Mouse (Mus musculus): ENCODE results near the gene Nt5e. TPM values are rescaled to one million over a fixed set of nuclear protein-coding genes. Genes with fewer than 3 reads are reported as not detected.

The Nt5e gene
- polyA plus RNA-seq, 1 experiment from 2014 or later, result 0.03 TPM

DNA sequence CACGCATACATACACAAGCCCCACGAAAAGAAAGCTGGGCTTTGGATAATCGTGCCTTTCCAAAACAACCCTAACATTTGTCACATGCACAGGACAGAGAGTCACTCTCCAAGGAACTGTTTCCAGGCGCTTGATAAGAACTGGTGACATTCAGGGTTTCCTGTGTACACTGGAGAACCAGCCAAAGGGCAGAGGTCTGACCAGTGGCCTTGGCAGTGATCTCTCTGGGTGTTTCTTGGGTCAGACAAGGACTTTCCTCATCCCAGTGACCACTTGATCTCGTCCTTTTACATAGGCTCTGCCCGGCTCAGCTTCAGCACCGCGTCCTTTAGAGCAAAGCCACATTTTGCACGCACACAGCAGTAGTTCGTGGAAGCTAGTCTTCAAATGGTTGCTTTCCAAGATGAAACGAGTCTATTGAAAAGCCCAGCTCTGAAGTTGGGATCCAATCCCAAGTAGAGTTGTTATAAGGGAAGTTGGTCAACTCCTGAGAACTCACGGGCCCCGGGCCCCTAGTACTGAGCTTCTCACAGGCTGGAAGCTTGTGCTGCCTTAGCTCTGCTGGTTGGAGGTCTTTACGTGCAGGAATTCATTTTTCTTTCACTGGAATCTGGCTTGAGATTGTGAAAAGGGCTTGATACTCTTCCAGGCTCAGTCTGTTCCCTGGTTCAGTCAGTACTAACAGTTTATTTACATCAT, 34.4 kb downstream of the Nt5e start:
- 80% methylated on average over 14 of the region's 14 CpGs for WGBS (ENCODE audit: missing documents)
- Histone ChIP-seq H3K4me3 (ENCODE audit: inconsistent target) (no peak overlapping the region), H3K36me3 (ENCODE audit: inconsistent target) (no peaks in the 10 kb centered on the region)

DNA sequence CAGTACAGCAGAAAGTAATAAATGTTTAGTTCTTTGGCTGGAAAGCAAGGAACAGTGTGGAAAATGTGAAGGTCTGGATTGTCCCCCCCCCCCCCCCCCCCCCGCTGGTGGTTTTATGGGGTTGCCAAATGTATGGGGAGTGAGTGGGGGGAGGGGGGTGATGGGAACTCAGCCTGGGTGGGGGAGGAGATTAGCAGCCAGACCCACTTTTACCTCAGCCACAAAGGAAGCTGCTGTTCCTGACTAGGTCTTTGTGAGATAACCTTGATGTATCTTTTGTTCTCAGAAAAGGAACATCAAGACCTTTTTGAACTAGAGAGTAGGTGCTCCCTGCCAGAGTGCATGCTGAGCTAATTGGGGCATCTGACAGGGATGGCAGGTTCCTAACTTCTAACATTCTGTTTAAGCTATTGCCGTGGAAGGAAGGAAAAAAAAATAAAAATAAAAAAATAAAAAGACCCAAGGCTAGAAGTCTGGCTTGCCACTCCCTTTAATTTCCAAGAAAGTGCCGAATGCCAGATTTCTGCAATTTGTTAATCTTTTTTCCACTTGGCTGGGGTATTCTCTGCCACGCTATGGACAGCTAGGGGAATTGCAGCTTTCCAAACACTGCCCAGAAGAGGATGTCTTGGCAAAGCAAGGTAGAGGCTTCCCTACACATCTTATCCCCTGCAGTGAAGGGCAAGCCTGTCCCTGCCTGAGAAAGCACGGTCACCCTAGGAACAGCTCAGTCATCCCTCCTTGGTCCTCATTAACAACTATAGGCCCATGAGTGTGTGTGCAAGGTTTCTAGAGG, 35.3 kb downstream of the Nt5e start:
- no peak overlapping the region for H3K4me3 ChIP-seq (ENCODE audit: inconsistent target)
- no peaks in the 10 kb centered on the region for H3K36me3 ChIP-seq (ENCODE audit: inconsistent target)
- H3K27ac ChIP-seq, result no peak overlapping the region
- no peaks in the 10 kb centered on the region for H3K79me2 ChIP-seq (ENCODE audit: inconsistent target)
- WGBS (ENCODE audit: missing documents), result 60% methylated on average over 4 of the region's 5 CpGs

More for the DNA sequence above, 34.4 kb downstream of the Nt5e start:
- Histone ChIP-seq H3K79me2 (ENCODE audit: inconsistent target) (no peaks in the 10 kb centered on the region), H3K27ac (no peak overlapping the region)

DNA sequence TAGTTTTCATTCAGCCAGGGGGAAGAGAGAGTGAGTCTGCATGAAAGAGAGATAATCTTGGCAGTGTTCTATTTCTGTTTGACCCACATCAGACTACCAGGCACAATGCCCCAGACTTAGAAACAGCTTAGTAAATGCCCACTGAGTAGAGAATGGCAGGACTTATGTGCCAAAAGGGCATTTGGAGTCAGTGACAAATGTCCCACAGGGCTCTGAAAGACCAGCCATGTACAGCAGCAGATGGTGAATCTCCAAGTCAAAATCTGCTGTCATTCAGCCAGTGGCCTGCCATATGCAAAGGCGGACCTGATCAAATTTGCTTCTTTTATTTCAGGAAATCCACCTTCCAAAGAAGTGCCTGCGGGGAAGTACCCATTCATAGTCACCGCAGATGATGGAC, 36.1 kb downstream of the Nt5e start:
- Histone ChIP-seq H3K79me2 (ENCODE audit: inconsistent target) (no peaks in the 10 kb centered on the region), H3K27ac (no peak overlapping the region), H3K4me3 (ENCODE audit: inconsistent target) (no peak overlapping the region), H3K36me3 (ENCODE audit: inconsistent target) (no peaks in the 10 kb centered on the region)
- 93% methylated on average over 3 of the region's 3 CpGs for WGBS (ENCODE audit: missing documents)

DNA sequence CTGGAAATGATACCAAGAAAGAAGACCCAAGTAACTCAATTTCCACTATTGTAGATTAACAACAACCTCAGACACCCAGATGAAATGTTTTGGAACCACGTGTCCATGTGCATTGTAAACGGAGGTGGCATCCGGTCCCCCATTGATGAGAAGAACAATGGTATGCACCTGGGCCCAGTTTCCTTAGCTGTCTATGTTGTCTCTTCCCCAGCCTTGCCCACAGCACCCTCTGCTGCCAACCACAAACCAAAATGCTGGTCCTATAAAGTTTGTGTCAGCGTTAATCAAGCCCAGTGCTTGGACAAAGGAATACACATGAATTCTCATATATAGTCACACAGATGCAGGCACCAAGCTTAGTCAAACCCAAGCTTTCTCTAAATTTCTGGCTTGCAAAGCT, 39.3 kb downstream of the Nt5e start:
- Histone ChIP-seq H3K79me2 (ENCODE audit: inconsistent target) (no peaks in the 10 kb centered on the region), H3K4me3 (ENCODE audit: inconsistent target) (no peak overlapping the region), H3K27ac (no peak overlapping the region), H3K36me3 (ENCODE audit: inconsistent target) (no peaks in the 10 kb centered on the region)
- WGBS (ENCODE audit: missing documents), result 68% methylated on average over 4 of the region's 4 CpGs

DNA sequence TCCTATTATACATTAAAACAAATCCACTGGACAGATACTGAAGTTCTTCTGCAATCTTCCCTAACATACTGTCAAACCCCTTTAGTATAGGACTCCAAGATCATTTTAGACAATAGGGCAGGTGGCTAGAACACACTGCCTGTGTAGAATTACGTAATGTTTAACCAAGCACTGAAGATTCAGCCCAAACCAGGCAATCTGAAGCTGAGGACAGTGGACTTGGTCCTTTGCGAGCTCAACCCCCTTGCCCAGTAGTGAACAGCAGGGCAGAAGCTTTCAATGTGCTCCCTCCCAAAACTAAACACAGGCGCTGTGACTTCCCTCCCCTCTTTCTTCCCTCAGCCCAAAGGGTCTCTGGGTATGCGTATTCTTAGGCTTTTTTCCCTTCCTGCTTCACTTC, 39.8 kb downstream of the Nt5e start:
- Histone ChIP-seq H3K79me2 (ENCODE audit: inconsistent target) (no peaks in the 10 kb centered on the region), H3K36me3 (ENCODE audit: inconsistent target) (no peaks in the 10 kb centered on the region), H3K4me3 (ENCODE audit: inconsistent target) (no peak overlapping the region), H3K27ac (no peak overlapping the region)
- 89% methylated on average over 4 of the region's 4 CpGs for WGBS (ENCODE audit: missing documents)

DNA sequence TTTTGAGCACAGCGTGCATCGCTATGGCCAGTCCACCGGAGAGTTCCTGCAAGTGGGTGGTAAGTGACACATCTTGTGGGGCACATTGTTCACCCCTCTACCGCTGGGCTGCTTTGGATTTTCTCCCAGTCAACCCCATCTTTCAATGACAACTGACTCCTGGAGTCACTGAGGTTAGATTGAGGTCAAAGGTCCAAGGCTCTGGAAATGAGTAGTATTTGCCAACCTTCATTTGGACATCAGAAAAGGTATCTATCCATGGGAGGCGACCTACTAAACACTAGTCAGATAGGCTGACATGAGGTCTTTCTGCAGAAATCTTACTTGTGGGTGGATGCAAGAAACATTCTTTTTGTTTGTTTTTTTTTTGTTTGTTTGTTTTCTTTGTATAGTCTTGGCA, 40.3 kb downstream of the Nt5e start:
- no peaks in the 10 kb centered on the region for H3K36me3 ChIP-seq (ENCODE audit: inconsistent target)
- H3K27ac ChIP-seq, result no peak overlapping the region
- H3K4me3 ChIP-seq (ENCODE audit: inconsistent target), result no peak overlapping the region
- 97% methylated on average over 5 of the region's 5 CpGs for WGBS (ENCODE audit: missing documents)
- H3K79me2 ChIP-seq (ENCODE audit: inconsistent target), result no peaks in the 10 kb centered on the region

DNA sequence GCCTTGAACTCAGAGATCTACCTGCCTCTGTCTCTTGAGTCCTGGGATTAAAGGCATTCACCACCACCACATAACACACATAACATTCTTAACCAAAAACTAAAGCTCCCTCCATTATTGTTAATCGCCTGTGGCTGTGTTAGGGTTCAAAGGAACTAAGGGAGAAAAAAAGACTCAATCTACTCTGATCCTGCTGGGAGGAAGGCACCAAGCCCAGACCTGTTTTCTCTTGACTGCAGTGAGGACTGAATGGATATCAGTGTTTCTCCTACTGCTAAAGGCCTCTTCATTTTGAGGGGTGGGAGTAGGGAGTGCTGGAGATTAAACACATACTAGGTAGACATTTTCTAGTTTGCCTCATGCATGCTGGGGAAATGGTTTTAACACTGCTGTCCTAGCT, 40.8 kb downstream of the Nt5e start:
- Histone ChIP-seq H3K36me3 (ENCODE audit: inconsistent target) (no peaks in the 10 kb centered on the region), H3K4me3 (ENCODE audit: inconsistent target) (no peak overlapping the region), H3K27ac (no peak overlapping the region), H3K79me2 (ENCODE audit: inconsistent target) (no peaks in the 10 kb centered on the region)
- WGBS (ENCODE audit: missing documents), result 89% methylated on average over 1 of the region's 1 CpGs

DNA sequence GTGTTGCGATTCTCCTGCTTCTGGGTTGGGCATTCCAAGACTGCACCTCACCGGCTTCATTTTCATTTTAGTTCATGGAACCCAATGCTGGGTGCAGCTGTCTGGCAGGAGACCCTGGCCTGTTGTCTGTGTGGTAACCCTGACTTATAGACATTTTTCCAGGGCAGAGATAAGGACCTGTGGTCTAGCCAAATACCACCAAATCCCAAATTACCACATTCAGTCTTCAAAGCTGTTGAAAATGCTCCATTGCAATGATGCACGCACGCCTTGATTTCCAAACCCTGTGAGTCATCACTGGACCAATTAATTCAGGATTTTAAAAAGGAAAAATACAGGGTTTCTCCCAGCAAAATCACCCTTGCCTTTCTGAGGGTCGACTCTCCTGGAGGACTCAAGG, 41.5 kb downstream of the Nt5e start:
- Histone ChIP-seq H3K79me2 (ENCODE audit: inconsistent target) (no peaks in the 10 kb centered on the region), H3K4me3 (ENCODE audit: inconsistent target) (no peak overlapping the region), H3K36me3 (ENCODE audit: inconsistent target) (no peaks in the 10 kb centered on the region), H3K27ac (no peak overlapping the region)
- 97% methylated on average over 5 of the region's 5 CpGs for WGBS (ENCODE audit: missing documents)

DNA sequence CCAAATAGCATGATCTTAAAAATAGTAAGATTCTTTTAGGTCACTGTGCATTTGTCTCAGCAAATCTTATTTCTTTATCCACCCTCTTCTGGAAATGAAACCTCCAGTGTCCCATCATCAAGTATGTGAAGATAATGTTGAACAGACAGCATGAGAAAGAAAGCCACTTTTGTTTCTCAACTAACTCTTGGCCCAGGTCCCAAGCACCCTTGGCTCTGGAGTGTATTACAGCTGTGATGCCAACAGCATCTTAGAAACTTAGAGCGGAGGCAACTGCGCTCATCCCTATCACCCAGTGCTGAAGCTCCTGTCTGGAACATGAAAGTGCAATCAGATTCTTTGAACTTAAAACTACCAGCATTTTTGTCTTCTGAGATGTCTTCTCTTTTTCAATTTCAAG, 42.7 kb downstream of the Nt5e start:
- Histone ChIP-seq H3K79me2 (ENCODE audit: inconsistent target) (no peaks in the 10 kb centered on the region), H3K36me3 (ENCODE audit: inconsistent target) (no peaks in the 10 kb centered on the region), H3K27ac (no peak overlapping the region), H3K4me3 (ENCODE audit: inconsistent target) (no peak overlapping the region)
- WGBS (ENCODE audit: missing documents), result 100% methylated on average over 2 of the region's 2 CpGs

DNA sequence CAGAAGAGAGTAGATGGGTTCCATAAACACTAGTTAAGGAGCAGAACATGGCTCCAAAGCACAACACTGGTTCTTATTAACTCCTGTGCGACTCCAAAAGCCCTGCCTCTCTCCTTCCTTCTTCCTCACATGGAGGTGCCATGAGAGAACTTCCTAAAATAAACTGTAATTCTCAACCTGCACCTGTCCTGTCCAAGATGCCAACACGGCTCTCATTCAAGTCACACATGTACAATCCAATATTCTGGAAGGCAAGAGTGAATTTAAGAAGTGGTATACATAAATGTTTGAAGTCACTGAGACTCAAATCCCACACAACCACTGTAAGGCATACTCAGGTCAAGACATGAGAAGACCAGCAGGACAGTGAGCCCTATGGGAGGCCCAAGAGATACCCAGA, 44.2 kb downstream of the Nt5e start:
- 90% methylated on average over 2 of the region's 2 CpGs for WGBS (ENCODE audit: missing documents)
- H3K79me2 ChIP-seq (ENCODE audit: inconsistent target), result no peaks in the 10 kb centered on the region
- H3K36me3 ChIP-seq (ENCODE audit: inconsistent target), result no peaks in the 10 kb centered on the region
- H3K4me3 ChIP-seq (ENCODE audit: inconsistent target), result no peak overlapping the region
- H3K27ac ChIP-seq, result no peak overlapping the region

DNA sequence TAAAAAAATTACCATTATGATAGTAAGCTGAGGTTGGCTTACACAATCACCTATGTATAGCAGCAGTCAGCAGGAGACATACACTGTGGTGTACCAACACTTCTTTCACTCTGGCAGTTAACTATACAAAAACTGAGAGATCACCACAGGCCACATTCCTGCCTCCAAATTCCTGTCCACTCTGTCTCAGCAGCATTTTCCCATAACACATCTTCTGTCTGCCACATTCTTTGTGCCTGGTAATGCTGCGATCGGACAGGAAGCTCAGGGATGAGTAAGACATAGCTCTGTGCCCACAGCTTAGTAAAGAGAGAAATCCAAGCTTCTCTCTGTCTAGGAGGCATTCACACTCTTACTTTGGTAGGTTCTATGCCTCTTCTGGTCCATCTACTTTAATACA, 46.0 kb downstream of the Nt5e start:
- no peak overlapping the region for H3K27ac ChIP-seq
- H3K4me3 ChIP-seq (ENCODE audit: inconsistent target), result no peak overlapping the region
- no peaks in the 10 kb centered on the region for H3K36me3 ChIP-seq (ENCODE audit: inconsistent target)
- WGBS (ENCODE audit: missing documents), result 70% methylated on average over 2 of the region's 2 CpGs
- no peaks in the 10 kb centered on the region for H3K79me2 ChIP-seq (ENCODE audit: inconsistent target)

DNA sequence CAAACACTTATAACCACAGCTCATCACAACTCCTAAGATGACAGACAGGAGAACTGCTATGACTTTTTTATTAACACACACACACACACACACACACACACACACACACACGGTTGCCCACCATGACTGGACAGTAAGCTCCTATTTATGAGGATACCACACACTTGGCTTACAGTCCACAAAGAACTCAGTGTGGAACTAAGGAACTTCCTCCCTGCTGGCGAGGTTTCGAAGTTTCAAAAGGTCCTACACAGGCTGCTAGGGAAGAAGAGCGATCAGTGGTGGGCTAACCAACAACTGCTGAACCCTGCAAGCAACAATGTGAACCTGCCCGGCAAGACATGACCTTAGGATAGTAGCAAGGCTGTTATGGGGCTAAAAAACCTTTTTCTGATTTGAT, 50.5 kb downstream of the Nt5e start:
- H3K4me3 ChIP-seq (ENCODE audit: inconsistent target), result no peak overlapping the region
- WGBS (ENCODE audit: missing documents), result 5% methylated on average over 5 of the region's 5 CpGs

DNA sequence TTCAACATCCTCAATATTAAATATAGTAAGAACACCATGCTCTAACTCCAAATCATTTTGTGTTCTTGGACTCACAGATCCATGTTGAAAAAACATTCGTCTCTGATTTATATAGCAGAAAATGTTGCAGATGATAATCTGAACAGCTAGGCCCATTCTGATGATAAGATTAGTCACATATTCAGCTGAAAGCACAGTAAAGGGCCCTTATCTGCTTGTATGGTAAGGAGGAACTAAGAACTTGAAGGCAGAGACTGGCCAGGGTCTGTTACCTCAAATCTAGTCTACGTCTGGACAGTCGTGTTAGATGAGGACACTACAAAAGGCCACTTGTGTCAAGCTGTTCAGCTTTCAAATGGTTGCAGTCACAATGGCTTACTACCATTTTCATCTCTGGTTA, 52.1 kb downstream of the Nt5e start:
- 44% methylated on average over 3 of the region's 3 CpGs for WGBS (ENCODE audit: missing documents)

More for the DNA sequence above, 50.5 kb downstream of the Nt5e start:
- no peaks in the 10 kb centered on the region for H3K79me2 ChIP-seq (ENCODE audit: inconsistent target)
- H3K36me3 ChIP-seq (ENCODE audit: inconsistent target), result peaks cover 12% of the 10 kb centered on the region; the same call in 1 of the 2 replicates
- H3K27ac ChIP-seq, result no peak overlapping the region

DNA sequence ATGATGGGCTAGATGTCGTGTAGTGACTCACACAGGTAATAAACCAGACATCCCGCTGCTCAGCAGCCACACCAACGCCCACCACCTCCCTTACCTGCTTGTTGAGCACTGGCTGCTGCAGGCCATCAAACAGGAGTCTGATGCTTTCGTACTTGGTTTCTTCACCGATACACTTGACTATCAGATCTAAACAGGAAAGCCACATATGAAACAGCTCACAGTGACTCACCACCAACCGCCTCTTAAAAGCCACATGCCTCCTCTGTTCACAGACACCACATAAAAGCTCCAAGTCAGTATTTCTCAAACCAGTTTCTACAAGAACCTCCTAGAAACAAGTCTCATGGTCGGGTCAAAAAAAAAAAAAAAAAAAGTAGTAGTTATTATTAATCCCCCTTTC, 53.1 kb downstream of the Nt5e start:
- no peak overlapping the region for H3K4me3 ChIP-seq (ENCODE audit: inconsistent target)
- no peak overlapping the region for H3K27ac ChIP-seq
- no peaks in the 10 kb centered on the region for H3K79me2 ChIP-seq (ENCODE audit: inconsistent target)
- 9% methylated on average over 7 of the region's 7 CpGs for WGBS (ENCODE audit: missing documents)
- H3K36me3 ChIP-seq (ENCODE audit: inconsistent target), result peaks cover 26% of the 10 kb centered on the region

More for the DNA sequence above, 52.1 kb downstream of the Nt5e start:
- no peak overlapping the region for H3K27ac ChIP-seq
- H3K4me3 ChIP-seq (ENCODE audit: inconsistent target), result no peak overlapping the region
- H3K36me3 ChIP-seq (ENCODE audit: inconsistent target), result peaks cover 23% of the 10 kb centered on the region
- H3K79me2 ChIP-seq (ENCODE audit: inconsistent target), result no peaks in the 10 kb centered on the region

DNA sequence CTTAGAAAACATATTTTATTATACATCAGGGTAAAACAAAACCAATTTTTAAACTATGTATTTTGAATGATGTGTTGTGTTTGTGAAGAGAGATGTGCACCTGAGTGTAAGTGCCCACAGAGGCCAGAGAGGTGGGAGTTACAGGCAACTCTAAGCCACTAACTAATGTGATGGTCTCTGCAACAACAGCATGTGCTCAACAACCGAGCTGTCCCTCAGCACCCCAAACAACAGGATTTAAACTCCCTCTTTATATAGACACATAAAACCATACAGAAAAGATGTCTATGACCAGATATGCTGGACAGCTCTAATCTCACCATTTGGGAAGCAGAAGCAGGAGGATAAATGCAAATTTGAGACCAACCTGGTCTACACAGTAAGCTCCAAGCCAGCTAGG, 53.5 kb downstream of the Nt5e start:
- Histone ChIP-seq H3K36me3 (ENCODE audit: inconsistent target) (peaks cover 31% of the 10 kb centered on the region), H3K79me2 (ENCODE audit: inconsistent target) (no peaks in the 10 kb centered on the region), H3K27ac (no peak overlapping the region), H3K4me3 (ENCODE audit: inconsistent target) (no peak overlapping the region)
- WGBS (ENCODE audit: missing documents), result 67% methylated on average over 1 of the region's 1 CpGs

Data from macrophage (primary cell).